Mouse (Mus musculus) midbrain, postnatal 0 days (tissue): ENCODE results near the gene Slc30a9. TPM values are rescaled to one million over a fixed set of nuclear protein-coding genes. Genes with fewer than 3 reads are reported as not detected.

Experiments
- ATAC-seq: fragments of 200-750 bp; cut with Nextera tagmentation; 2 replicates; pipeline ENCODE4 v1.8.0; 2017; ENCODE audit warnings: moderate number of reproducible peaks, mild to moderate bottlenecking, moderate TSS enrichment, moderate library complexity; ENCODE audit not compliant: low FRiP score
- DNase-seq: peaks from one replicate; pipeline ENCODE4 v3.0.0-alpha.2; 2015; ENCODE audit warnings: low spot score
- H3K27ac ChIP-seq: fragments of 300-500 bp; sonication (generic); 2 replicates; pipeline ENCODE4 v1.5.1; 2014; ENCODE audit warnings: low read depth, mild to moderate bottlenecking, low read length, mixed read lengths
- H3K27me3 ChIP-seq: fragments of 300-500 bp; sonication (generic); 2 replicates; pipeline ENCODE4 v1.6.1; 2014; ENCODE audit warnings: low read length, control low read depth, mixed read lengths; ENCODE audit not compliant: insufficient read depth
- H3K36me3 ChIP-seq: fragments of 300-500 bp; sonication (generic); 2 replicates; pipeline ENCODE4 v1.6.1; 2014; ENCODE audit warnings: low read length, control low read depth, mixed read lengths; ENCODE audit not compliant: insufficient read depth
- H3K4me1 ChIP-seq: fragments of 300-500 bp; sonication (generic); 2 replicates; pipeline ENCODE4 v1.6.1; 2014; ENCODE audit warnings: mild to moderate bottlenecking, control low read depth, antibody characterized with exemption, low read length, mixed read lengths; ENCODE audit not compliant: insufficient read depth
- H3K4me2 ChIP-seq: fragments of 300-500 bp; sonication (generic); 2 replicates; pipeline ENCODE4 v1.6.1; 2014; ENCODE audit warnings: low read depth, mild to moderate bottlenecking, low read length, mixed read lengths; ENCODE audit not compliant: poor library complexity, severe bottlenecking
- H3K4me3 ChIP-seq: fragments of 300-500 bp; sonication (generic); 2 replicates; pipeline ENCODE4 v1.5.1; 2014; ENCODE audit warnings: low read depth, mild to moderate bottlenecking, low read length, moderate library complexity
- H3K9ac ChIP-seq: fragments of 300-500 bp; sonication (generic); replicated peaks from 2 replicates; pipeline ENCODE4 v1.6.1; 2014; ENCODE audit warnings: mild to moderate bottlenecking, low read length, moderate library complexity, mixed read lengths; ENCODE audit not compliant: poor library complexity, severe bottlenecking
- H3K9me3 ChIP-seq: fragments of 300-500 bp; sonication (generic); 2 replicates; pipeline ENCODE4 v1.6.1; 2016; ENCODE audit warnings: low read length, control low read depth
- CTCF ChIP-seq: IDR thresholded peaks from 2 replicates; pipeline ENCODE4 v1.5.1; 2016; ENCODE audit warnings: antibody characterized with exemption, mild to moderate bottlenecking
- WGBS: fragments of 180-500 bp; shearing (Covaris S2); extraction: QIAGEN DNeasy Blood & Tissue Kit; methylation state at CpG from one replicate; pipeline ENCODE4 v1.1.7; 2014; 5-methylcytosine and 5-hydroxymethylcytosine counted together
- polyA plus RNA-seq: library from polyadenylated mRNA; unstranded; fragments of >200 nt; fragmentation: Nextera tagmentation; extraction: Ambion mirVana; gene quantifications from 2 replicates; pipeline ENCODE4 v1.2.1, GENCODE M21; 2015
- total RNA-seq: library from RNA; depleted of rRNA; stranded (reverse); fragments of >200 nt; gene quantifications from 2 replicates; pipeline ENCODE4 v1.2.3, GENCODE M21; 2014

The Slc30a9 gene
- total and polyA plus RNA-seq, 2 experiments from 2014 or later, result 99.5 to 176 TPM

- Histone ChIP-seq H3K27ac (no peak overlapping the region), H3K9ac (no peak overlapping the region), H3K36me3 (no peaks in the 10 kb centered on the region), H3K4me1 (no peaks in the 10 kb centered on the region), H3K27me3 (no peaks in the 10 kb centered on the region), H3K9me3 (no peaks in the 10 kb centered on the region), H3K4me3 (no peak overlapping the region), H3K4me2 (no peak overlapping the region)
- no peak for TF ChIP-seq CTCF
- ATAC-seq, result no peak
- no peak for DNase-seq
- 84% methylated on average over 7 of the region's 8 CpGs for WGBS
These were observed 4.9 kb upstream of the Slc30a9 start for GRCm38 (mm10) chr5:67301722-67302331.

- Histone ChIP-seq H3K4me1 (no peaks in the 10 kb centered on the region), H3K4me2 (no peak overlapping the region), H3K27ac (no peak overlapping the region), H3K27me3 (no peaks in the 10 kb centered on the region), H3K9ac (no peak overlapping the region), H3K9me3 (no peaks in the 10 kb centered on the region), H3K4me3 (no peak overlapping the region), H3K36me3 (no peaks in the 10 kb centered on the region)
- no peak for ATAC-seq
- WGBS, result 95% methylated on average over 1 of the region's 1 CpGs
- no peak for TF ChIP-seq CTCF
- no peak for DNase-seq
These were observed 2.9 kb upstream of the Slc30a9 start for GRCm38 (mm10) chr5:67303816-67304215.

GRCm38 (mm10) chr5:67307659-67308222, 986 bp downstream of the Slc30a9 start:
- H3K9ac ChIP-seq, result peak overlapping the region; percentile 79
- H3K4me3 ChIP-seq, result peak overlapping the region; percentile 97
- H3K36me3 ChIP-seq, result no peaks in the 10 kb centered on the region
- H3K27ac ChIP-seq, result no peak overlapping the region
- H3K9me3 ChIP-seq, result no peaks in the 10 kb centered on the region
- peak overlapping the region; percentile 80 for H3K4me2 ChIP-seq
- no peaks in the 10 kb centered on the region for H3K27me3 ChIP-seq
- ATAC-seq (no peak), DNase-seq (no peak)
- no peak for TF ChIP-seq CTCF
- no peaks in the 10 kb centered on the region for H3K4me1 ChIP-seq
- 32% methylated on average over 13 of the region's 13 CpGs for WGBS

GRCm38 (mm10) chr5:67311811-67312521, 5.2 kb downstream of the Slc30a9 start:
- peak; percentile 51 for TF ChIP-seq CTCF
- no peak overlapping the region for H3K9ac ChIP-seq
- no peaks in the 10 kb centered on the region for H3K36me3 ChIP-seq
- H3K27ac ChIP-seq, result no peak overlapping the region
- no peak for ATAC-seq
- no peaks in the 10 kb centered on the region for H3K4me1 ChIP-seq
- no peaks in the 10 kb centered on the region for H3K27me3 ChIP-seq
- peak; percentile 6 for DNase-seq
- H3K4me2 ChIP-seq, result no peak overlapping the region
- no peaks in the 10 kb centered on the region for H3K9me3 ChIP-seq
- WGBS, result 66% methylated on average over 3 of the region's 3 CpGs
- H3K4me3 ChIP-seq, result no peak overlapping the region

GRCm38 (mm10) chr5:67312522-67312851, 5.7 kb downstream of the Slc30a9 start:
- Histone ChIP-seq H3K4me1 (no peaks in the 10 kb centered on the region), H3K27me3 (no peaks in the 10 kb centered on the region), H3K9ac (no peak overlapping the region), H3K4me2 (no peak overlapping the region), H3K4me3 (no peak overlapping the region), H3K27ac (no peak overlapping the region), H3K36me3 (no peaks in the 10 kb centered on the region), H3K9me3 (no peaks in the 10 kb centered on the region)
- WGBS, result 94% methylated on average over 3 of the region's 3 CpGs
- ATAC-seq (no peak), DNase-seq (no peak)
- no peak for TF ChIP-seq CTCF

- Histone ChIP-seq H3K9ac (no peak overlapping the region), H3K4me1 (no peaks in the 10 kb centered on the region), H3K4me2 (no peak overlapping the region), H3K4me3 (no peak overlapping the region), H3K9me3 (no peaks in the 10 kb centered on the region), H3K36me3 (peaks cover 3% of the 10 kb centered on the region; the same call in 1 of the 2 replicates), H3K27ac (no peak overlapping the region), H3K27me3 (no peaks in the 10 kb centered on the region)
- no peak for DNase-seq
- ATAC-seq, result no peak
- 85% methylated on average over 17 of the region's 17 CpGs for WGBS
- no peak for TF ChIP-seq CTCF
These were observed 15.0 kb downstream of the Slc30a9 start for GRCm38 (mm10) chr5:67321656-67322268.
